Mouse (Mus musculus) CH12.LX (cell line): ENCODE measurements around the gene Plekha7.

Source experiments
- CHD2 ChIP-seq: IDR thresholded peaks from 2 replicates; pipeline ENCODE4 v1.6.1; 2011; ENCODE audit warnings: low read length, improper control_type of control experiment
- CTCF ChIP-seq, 2 experiments: IDR thresholded peaks in 1 of 2; conservative IDR thresholded peaks in 1 of 2; 2 replicates each; pipeline ENCODE4 v1.5.1; 2011 to 2012; ENCODE audit warnings: low read depth in 2 of 2, low read length in 2 of 2, improper control_type of control experiment in 1 of 2, inconsistent platforms in 1 of 2, mild to moderate bottlenecking in 1 of 2, moderate library complexity in 1 of 2
- MYC ChIP-seq: IDR thresholded peaks from 2 replicates; pipeline ENCODE4 v1.6.1; 2011; ENCODE audit warnings: low read depth, mild to moderate bottlenecking, improper control_type of control experiment, low read length

GRCm38 (mm10) chr7:116115216-116115930 is 192.8 kb downstream of the Plekha7 start:
- no peak for TF ChIP-seq CHD2
- no peak for TF ChIP-seq CTCF (conservative IDR thresholded peaks at IDR 0.05 in 1 of 2, IDR thresholded peaks at IDR 0.05 in 1 of 2; ENCODE audit: low read depth in 2 of 2, low read length in 2 of 2)
- no peak for TF ChIP-seq MYC
